Comparison of ENCODE assay signal across 20 mouse cellular contexts in genomic region chr10:25982617-25983016, GRCm38 (mm10).
DNase-seq lines count a peak whose midpoint lies in the region; ATAC-seq lines count a peak whose summit lies in the region.
"Had no signal": no experiment of that assay in that cellular context is flagged by ENCODE, and none has a peak within 500 bp of the region (broad histone marks: within the 10 kb centered on the region; RNA-seq: fewer than 3 reads in every experiment).

No protein-coding gene starts in this region.

- H3K4me1 ChIP-seq in heart, embryonic 11.5 days (ENCODE audit: control insufficient read depth, insufficient read depth, low read length), result no peaks in the 10 kb centered on the region
- H3K4me1 ChIP-seq: embryonic facial prominence, embryonic 13.5 days; heart, embryonic 12.5 days; hindbrain, embryonic 10.5 days; intestine, embryonic 15.5 days had no signal

- DNase-seq in frontal cortex, postnatal 25 days (ENCODE audit: low spot score in 2 of 2), result no peak
- DNase-seq in layer of hippocampus, adult 9-11 months, result peak; percentile 31
- DNase-seq in layer of hippocampus, postnatal 10 days (ENCODE audit: low spot score in 2 of 2), result no peak
- DNase-seq in brain, embryonic 18.5 days (ENCODE audit: low read depth, low spot score), result peak; percentile 20
- DNase-seq in telencephalon, adult 2 months (ENCODE audit: low read depth, low spot score), result peak; percentile 64
- DNase-seq: adrenal gland, adult 2 months; adrenal gland, postnatal 25 days; cerebellum, adult 18-20 months; cerebellum, adult 9-11 months; cerebellum, postnatal 36 days; gastrocnemius, postnatal 14 days; heart, adult 2 months; kidney, adult 18-20 months had no signal

- peak; percentile 96 for ATAC-seq in frontal cortex, adult (ENCODE audit: low TSS enrichment)
- no peak for ATAC-seq in heart, embryonic 11.5 days (replicated peaks; ENCODE audit: insufficient number of reproducible peaks, low FRiP score, low TSS enrichment)
- ATAC-seq: intestine, embryonic 15.5 days had no signal

- H3K9me3 ChIP-seq in heart, embryonic 11.5 days (replicated peaks; ENCODE audit: control insufficient read depth, low read length), result no peaks in the 10 kb centered on the region
- H3K9me3 ChIP-seq: embryonic facial prominence, embryonic 13.5 days; heart, embryonic 12.5 days; hindbrain, embryonic 10.5 days; intestine, embryonic 15.5 days had no signal

- WGBS in heart, embryonic 11.5 days (ENCODE audit: insufficient replicate concordance), result 70% methylated on average over 1 of the region's 1 CpGs

- no peaks in the 10 kb centered on the region for H3K36me3 ChIP-seq in heart, embryonic 11.5 days (ENCODE audit: control insufficient read depth, insufficient read depth, low read length)
- H3K36me3 ChIP-seq: embryonic facial prominence, embryonic 13.5 days; heart, embryonic 12.5 days; hindbrain, embryonic 10.5 days; intestine, embryonic 15.5 days had no signal

- no peak overlapping the region for H3K27ac ChIP-seq in heart, embryonic 11.5 days (ENCODE audit: low read depth, low read length)
- H3K27ac ChIP-seq: embryonic facial prominence, embryonic 13.5 days; heart, adult 2 months; hindbrain, embryonic 10.5 days; hindbrain, embryonic 14.5 days; intestine, embryonic 15.5 days had no signal

- no peak overlapping the region for H3K9ac ChIP-seq in heart, embryonic 11.5 days (ENCODE audit: low read depth, low read length)
- H3K9ac ChIP-seq: embryonic facial prominence, embryonic 13.5 days; heart, embryonic 12.5 days; hindbrain, embryonic 14.5 days; intestine, embryonic 15.5 days had no signal

- H3K4me3 ChIP-seq in heart, embryonic 11.5 days (ENCODE audit: low read depth, low read length), result no peak overlapping the region
- H3K4me3 ChIP-seq: embryonic facial prominence, embryonic 13.5 days; heart, adult 2 months; heart, embryonic 12.5 days; hindbrain, embryonic 10.5 days; intestine, embryonic 15.5 days had no signal

- H3K27me3 ChIP-seq in heart, embryonic 11.5 days (ENCODE audit: control insufficient read depth, insufficient read depth, low read length), result no peaks in the 10 kb centered on the region
- H3K27me3 ChIP-seq: embryonic facial prominence, embryonic 13.5 days; heart, embryonic 12.5 days; intestine, embryonic 15.5 days had no signal

- H3K4me2 ChIP-seq in heart, embryonic 11.5 days, result no peak overlapping the region
- H3K4me2 ChIP-seq: embryonic facial prominence, embryonic 13.5 days; heart, embryonic 12.5 days; hindbrain, embryonic 14.5 days; intestine, embryonic 15.5 days had no signal

Comparison
In these comparisons a context has a peak if more than half of its experiments do, and no peak if none do; other contexts are left out.
1. DNase-seq: peak in layer of hippocampus, adult 9-11 months (single experiment), brain, embryonic 18.5 days (single experiment) and telencephalon, adult 2 months (single experiment); none in frontal cortex, postnatal 25 days (0 of 2) and layer of hippocampus, postnatal 10 days (0 of 2).